Mouse (Mus musculus) testis, adult 2 months (tissue): ENCODE data around the gene Pde4d. TPM values are rescaled to one million over a fixed set of nuclear protein-coding genes. Genes with fewer than 3 reads are reported as not detected.

ENCODE experiments used
- H3K27ac ChIP-seq: fragments of 200-500 bp; 2 replicates; pipeline ENCODE4 v1.5.1; 2012; ENCODE audit warnings: low read depth, low read length; ENCODE audit not compliant: control insufficient read depth, insufficient read depth
- H3K27me3 ChIP-seq: fragments of 200-500 bp; 2 replicates; pipeline ENCODE4 v1.6.1; 2012; ENCODE audit warnings: mild to moderate bottlenecking, low read length, moderate library complexity; ENCODE audit not compliant: control insufficient read depth, insufficient read depth
- H3K36me3 ChIP-seq: fragments of 200-500 bp; 2 replicates; pipeline ENCODE4 v1.6.1; 2012; ENCODE audit warnings: mild to moderate bottlenecking, low read length; ENCODE audit not compliant: control insufficient read depth, insufficient read depth
- H3K4me1 ChIP-seq: fragments of 200-500 bp; 2 replicates; pipeline ENCODE4 v1.6.1; 2012; ENCODE audit warnings: low read length; ENCODE audit not compliant: control insufficient read depth, insufficient read depth
- H3K4me3 ChIP-seq: fragments of 200-500 bp; 2 replicates; pipeline ENCODE4 v1.5.1; 2012; ENCODE audit warnings: low read depth, mild to moderate bottlenecking, low read length, moderate library complexity, mixed read lengths; ENCODE audit not compliant: control insufficient read depth
- CTCF ChIP-seq: fragments of 200-500 bp; IDR thresholded peaks from 2 replicates; pipeline ENCODE4 v1.5.1; 2012; ENCODE audit warnings: low read depth, mild to moderate bottlenecking, inconsistent platforms, low read length, moderate library complexity; ENCODE audit not compliant: control insufficient read depth, insufficient read depth, insufficient replicate concordance
- POLR2A ChIP-seq: fragments of 200-500 bp; IDR thresholded peaks from 2 replicates; pipeline ENCODE4 v1.6.1; 2012; ENCODE audit warnings: low read depth, mild to moderate bottlenecking, inconsistent platforms, low read length, moderate library complexity; ENCODE audit not compliant: control insufficient read depth
- polyA plus RNA-seq: library from polyadenylated mRNA; depleted of rRNA; stranded (reverse); fragments of >200 nt; gene quantifications from 2 replicates; pipeline ENCODE4 v1.2.3, GENCODE M21; 2012

Pde4d gene
- polyA plus RNA-seq, 1 experiment: 2.1 TPM

GRCm38 (mm10) chr13:109425548-109425947, 975.8 kb downstream of the Pde4d start:
- Histone ChIP-seq H3K27ac (no peak overlapping the region), H3K27me3 (no peaks in the 10 kb centered on the region), H3K4me3 (peak overlapping the region; percentile 18), H3K36me3 (no peaks in the 10 kb centered on the region), H3K4me1 (peaks cover 4% of the 10 kb centered on the region; the same call in 1 of the 2 replicates)
- TF ChIP-seq CTCF (no peak), POLR2A (no peak)

GRCm38 (mm10) chr13:109426058-109426457, 976.3 kb downstream of the Pde4d start:
- Histone ChIP-seq H3K36me3 (no peaks in the 10 kb centered on the region), H3K27ac (no peak overlapping the region), H3K4me1 (peaks cover 4% of the 10 kb centered on the region; the same call in 1 of the 2 replicates), H3K27me3 (no peaks in the 10 kb centered on the region), H3K4me3 (no peak overlapping the region)
- TF ChIP-seq CTCF (no peak), POLR2A (no peak)

GRCm38 (mm10) chr13:109427541-109427940, 977.8 kb downstream of the Pde4d start:
- peaks cover 4% of the 10 kb centered on the region; the same call in 1 of the 2 replicates for H3K4me1 ChIP-seq
- no peaks in the 10 kb centered on the region for H3K27me3 ChIP-seq
- no peak overlapping the region for H3K27ac ChIP-seq
- H3K4me3 ChIP-seq: no peak overlapping the region
- no peak for TF ChIP-seq POLR2A
- no peak for TF ChIP-seq CTCF
- no peaks in the 10 kb centered on the region for H3K36me3 ChIP-seq

GRCm38 (mm10) chr13:109429544-109429943, 979.8 kb downstream of the Pde4d start:
- Histone ChIP-seq H3K27ac (no peak overlapping the region), H3K36me3 (no peaks in the 10 kb centered on the region), H3K4me1 (peaks cover 4% of the 10 kb centered on the region; the same call in 1 of the 2 replicates), H3K27me3 (no peaks in the 10 kb centered on the region), H3K4me3 (no peak overlapping the region)
- no peak for TF ChIP-seq CTCF
- TF ChIP-seq POLR2A: no peak

- no peak overlapping the region for H3K27ac ChIP-seq
- no peak overlapping the region for H3K4me3 ChIP-seq
- no peaks in the 10 kb centered on the region for H3K27me3 ChIP-seq
- TF ChIP-seq CTCF: no peak
- no peak for TF ChIP-seq POLR2A
- no peaks in the 10 kb centered on the region for H3K36me3 ChIP-seq
- H3K4me1 ChIP-seq: peaks cover 5% of the 10 kb centered on the region; the same call in 1 of the 2 replicates
Measured at GRCm38 (mm10) chr13:109437231-109437776, 987.6 kb downstream of the Pde4d start.

- TF ChIP-seq POLR2A: no peak
- no peak for TF ChIP-seq CTCF
- no peak overlapping the region for H3K4me3 ChIP-seq
- no peaks in the 10 kb centered on the region for H3K27me3 ChIP-seq
- H3K27ac ChIP-seq: no peak overlapping the region
- H3K4me1 ChIP-seq: peaks cover 5% of the 10 kb centered on the region; the same call in 1 of the 2 replicates
- no peaks in the 10 kb centered on the region for H3K36me3 ChIP-seq
Measured at GRCm38 (mm10) chr13:109439436-109440161, 989.9 kb downstream of the Pde4d start.

GRCm38 (mm10) chr13:109440331-109440730, 990.6 kb downstream of the Pde4d start:
- Histone ChIP-seq H3K4me3 (peak overlapping the region; percentile 29), H3K4me1 (peaks cover 5% of the 10 kb centered on the region; the same call in 1 of the 2 replicates), H3K36me3 (no peaks in the 10 kb centered on the region), H3K27ac (no peak overlapping the region), H3K27me3 (no peaks in the 10 kb centered on the region)
- TF ChIP-seq POLR2A (no peak), CTCF (no peak)
